Mouse (Mus musculus) ovary, adult 2 months (tissue): ENCODE results near the gene Nfib. TPM values are rescaled to one million over a fixed set of nuclear protein-coding genes. Genes with fewer than 3 reads are reported as not detected.

Experiments used
- polyA plus RNA-seq: library from polyadenylated mRNA; depleted of rRNA; stranded (reverse); fragments of >200 nt; gene quantifications from 2 replicates; pipeline ENCODE4 v1.2.3, GENCODE M21; 2012; rRNA removed

Gene Nfib
- polyA plus RNA-seq = 10.4 and 16.0 TPM in 2 replicates

DNA sequence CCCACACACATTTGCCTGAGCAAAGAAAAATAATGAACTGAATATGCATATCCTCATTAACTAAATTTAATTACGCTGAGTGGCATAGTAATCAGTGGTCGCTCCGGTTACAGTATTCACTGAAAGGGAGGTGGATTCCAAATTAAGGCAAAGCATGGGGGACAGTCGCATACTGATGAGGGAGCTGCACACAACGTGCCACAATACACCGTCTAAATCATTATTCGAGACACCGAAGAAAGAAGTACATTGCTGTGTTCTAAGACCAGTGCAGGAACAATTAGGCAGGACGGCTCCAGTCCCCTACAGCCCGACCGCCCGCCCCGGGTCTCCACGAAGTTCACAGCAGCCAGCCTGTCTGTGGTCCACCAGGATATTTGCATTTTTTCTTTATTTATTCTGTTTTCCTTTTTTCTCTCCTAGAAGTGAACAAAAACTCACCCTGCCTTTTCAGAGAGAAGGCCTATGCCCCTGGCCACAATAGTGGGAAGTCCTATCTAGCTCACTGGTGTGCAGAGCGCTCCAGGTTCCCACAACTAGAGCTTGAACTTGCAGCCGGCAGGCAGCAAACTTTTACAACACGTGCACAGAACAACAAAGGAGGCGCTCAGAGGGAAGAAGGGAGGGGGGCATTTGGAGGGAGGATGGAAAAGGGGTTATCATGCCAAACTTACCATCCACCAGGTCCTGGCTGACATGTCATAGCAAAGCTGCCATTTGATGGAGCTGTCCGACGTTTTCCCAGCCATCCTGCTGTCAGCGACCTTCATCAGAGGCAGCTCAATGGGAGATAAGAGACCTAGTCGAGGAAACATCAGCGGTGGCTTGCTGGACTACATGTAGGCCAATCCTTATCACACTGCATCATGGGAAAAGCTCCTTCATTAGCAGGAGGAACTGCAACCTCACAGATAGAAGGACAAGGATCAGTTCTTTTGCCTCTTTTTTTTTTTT, at the start of gene Nfib:
Gene Nfib (minus strand): TSS at position 910 of the 954 bp plus-strand sequence.

Other genes with a start within 250 kb of the Nfib start
- 2.7 and 3.9 TPM in 2 replicates for gene Zdhhc21, start 154.2 kb upstream of the Nfib start, polyA plus RNA-seq
- not detected in 2 replicates for gene Cer1, start 179.4 kb upstream of the Nfib start, polyA plus RNA-seq